Mouse (Mus musculus) midbrain, postnatal 0 days (tissue): ENCODE results near the gene Cers6. TPM values are rescaled to one million over a fixed set of nuclear protein-coding genes. Genes with fewer than 3 reads are reported as not detected.

Experiments used
- ATAC-seq: fragments of 200-750 bp; cut with Nextera tagmentation; 2 replicates; pipeline ENCODE4 v1.8.0; 2017; ENCODE audit warnings: moderate number of reproducible peaks, mild to moderate bottlenecking, moderate TSS enrichment, moderate library complexity; ENCODE audit not compliant: low FRiP score
- DNase-seq: peaks from one replicate; pipeline ENCODE4 v3.0.0-alpha.2; 2015; ENCODE audit warnings: low spot score
- H3K27ac ChIP-seq: fragments of 300-500 bp; sonication (generic); 2 replicates; pipeline ENCODE4 v1.5.1; 2014; ENCODE audit warnings: low read depth, mild to moderate bottlenecking, low read length, mixed read lengths
- H3K27me3 ChIP-seq: fragments of 300-500 bp; sonication (generic); 2 replicates; pipeline ENCODE4 v1.6.1; 2014; ENCODE audit warnings: low read length, control low read depth, mixed read lengths; ENCODE audit not compliant: insufficient read depth
- H3K36me3 ChIP-seq: fragments of 300-500 bp; sonication (generic); 2 replicates; pipeline ENCODE4 v1.6.1; 2014; ENCODE audit warnings: low read length, control low read depth, mixed read lengths; ENCODE audit not compliant: insufficient read depth
- H3K4me1 ChIP-seq: fragments of 300-500 bp; sonication (generic); 2 replicates; pipeline ENCODE4 v1.6.1; 2014; ENCODE audit warnings: mild to moderate bottlenecking, control low read depth, antibody characterized with exemption, low read length, mixed read lengths; ENCODE audit not compliant: insufficient read depth
- H3K4me2 ChIP-seq: fragments of 300-500 bp; sonication (generic); 2 replicates; pipeline ENCODE4 v1.6.1; 2014; ENCODE audit warnings: low read depth, mild to moderate bottlenecking, low read length, mixed read lengths; ENCODE audit not compliant: poor library complexity, severe bottlenecking
- H3K4me3 ChIP-seq: fragments of 300-500 bp; sonication (generic); 2 replicates; pipeline ENCODE4 v1.5.1; 2014; ENCODE audit warnings: low read depth, mild to moderate bottlenecking, low read length, moderate library complexity
- H3K9ac ChIP-seq: fragments of 300-500 bp; sonication (generic); replicated peaks from 2 replicates; pipeline ENCODE4 v1.6.1; 2014; ENCODE audit warnings: mild to moderate bottlenecking, low read length, moderate library complexity, mixed read lengths; ENCODE audit not compliant: poor library complexity, severe bottlenecking
- H3K9me3 ChIP-seq: fragments of 300-500 bp; sonication (generic); 2 replicates; pipeline ENCODE4 v1.6.1; 2016; ENCODE audit warnings: low read length, control low read depth
- CTCF ChIP-seq: IDR thresholded peaks from 2 replicates; pipeline ENCODE4 v1.5.1; 2016; ENCODE audit warnings: antibody characterized with exemption, mild to moderate bottlenecking
- WGBS: fragments of 180-500 bp; shearing (Covaris S2); extraction: QIAGEN DNeasy Blood & Tissue Kit; methylation state at CpG from one replicate; pipeline ENCODE4 v1.1.7; 2014; 5-methylcytosine and 5-hydroxymethylcytosine counted together
- polyA plus RNA-seq: library from polyadenylated mRNA; unstranded; fragments of >200 nt; fragmentation: Nextera tagmentation; extraction: Ambion mirVana; gene quantifications from 2 replicates; pipeline ENCODE4 v1.2.1, GENCODE M21; 2015
- total RNA-seq: library from RNA; depleted of rRNA; stranded (reverse); fragments of >200 nt; gene quantifications from 2 replicates; pipeline ENCODE4 v1.2.3, GENCODE M21; 2014

Gene Cers6
- total and polyA plus RNA-seq, 2 experiments from 2014 or later = 29.8 to 57.1 TPM

- H3K4me2 ChIP-seq = no peak overlapping the region
- DNase-seq (no peak), ATAC-seq (no peak)
- no peak for TF ChIP-seq CTCF
- peaks cover 10% of the 10 kb centered on the region; the same call in 1 of the 2 replicates for H3K4me1 ChIP-seq
- H3K36me3 ChIP-seq = no peaks in the 10 kb centered on the region
- no peak overlapping the region for H3K27ac ChIP-seq
- 99% methylated on average over 9 of the region's 9 CpGs for WGBS
- H3K9me3 ChIP-seq = no peaks in the 10 kb centered on the region
- H3K9ac ChIP-seq = no peak overlapping the region
- no peak overlapping the region for H3K4me3 ChIP-seq
- H3K27me3 ChIP-seq = no peaks in the 10 kb centered on the region
These were observed 153.0 kb downstream of the Cers6 start for GRCm38 (mm10) chr2:69014241-69014640.

DNA sequence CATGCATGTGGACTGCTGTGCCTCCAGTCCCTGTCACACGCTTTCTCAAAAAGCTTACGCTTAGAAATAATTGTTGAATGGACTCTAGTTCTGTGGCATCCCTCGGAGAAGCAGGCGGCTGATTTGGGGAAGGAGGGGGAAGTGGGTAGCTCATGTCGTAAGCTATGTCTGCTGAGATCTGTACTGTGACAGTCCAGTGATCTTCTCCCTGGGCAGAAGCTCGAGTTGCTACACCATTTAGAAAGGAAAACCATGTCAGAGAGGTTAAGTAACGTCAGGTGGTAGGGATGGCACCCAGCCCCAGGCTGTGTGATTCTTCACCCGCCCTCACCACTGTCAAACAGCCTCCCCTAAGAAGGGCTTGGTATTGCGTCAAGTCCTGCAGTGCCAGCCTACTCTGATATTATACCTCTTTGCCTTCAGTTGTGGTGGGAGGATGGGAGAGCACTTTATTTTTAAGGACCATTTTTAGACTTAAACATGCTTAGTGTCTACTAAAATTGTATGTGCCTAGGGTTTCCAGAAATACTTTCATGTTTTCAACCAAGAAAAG, 154.0 kb downstream of the Cers6 start:
- H3K27me3 ChIP-seq = no peaks in the 10 kb centered on the region
- 71% methylated on average over 9 of the region's 9 CpGs for WGBS
- H3K27ac ChIP-seq = no peak overlapping the region
- peaks cover 10% of the 10 kb centered on the region; the same call in 1 of the 2 replicates for H3K4me1 ChIP-seq
- H3K4me3 ChIP-seq = no peak overlapping the region
- ATAC-seq = no peak
- H3K9me3 ChIP-seq = no peaks in the 10 kb centered on the region
- no peak overlapping the region for H3K4me2 ChIP-seq
- no peak overlapping the region for H3K9ac ChIP-seq
- DNase-seq = no peak
- TF ChIP-seq CTCF = no peak
- no peaks in the 10 kb centered on the region for H3K36me3 ChIP-seq

DNA sequence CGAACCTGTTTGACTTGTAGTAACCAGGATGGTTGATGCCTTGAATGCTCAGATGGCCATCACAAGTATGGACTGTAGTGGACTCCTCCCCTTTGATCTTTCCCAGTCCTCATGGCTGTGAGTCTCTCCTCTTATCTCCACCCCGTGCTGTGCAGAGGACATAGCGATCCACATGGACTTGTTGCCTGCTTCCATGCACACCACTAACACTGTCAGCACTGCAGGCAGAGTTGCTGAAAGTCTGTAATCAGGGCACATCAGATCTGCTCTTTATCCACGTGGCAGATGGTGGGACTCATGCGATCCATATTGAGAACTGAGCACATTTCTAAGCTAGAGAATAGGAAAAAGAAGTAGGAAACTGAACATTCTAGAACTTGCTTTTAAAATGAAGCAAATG, 154.6 kb downstream of the Cers6 start:
- H3K4me3 ChIP-seq = no peak overlapping the region
- 87% methylated on average over 5 of the region's 5 CpGs for WGBS
- TF ChIP-seq CTCF = no peak
- H3K27ac ChIP-seq = no peak overlapping the region
- H3K9me3 ChIP-seq = no peaks in the 10 kb centered on the region
- H3K27me3 ChIP-seq = no peaks in the 10 kb centered on the region
- H3K4me2 ChIP-seq = no peak overlapping the region
- no peak for ATAC-seq
- H3K4me1 ChIP-seq = peaks cover 10% of the 10 kb centered on the region; the same call in 1 of the 2 replicates
- H3K36me3 ChIP-seq = no peaks in the 10 kb centered on the region
- DNase-seq = no peak
- H3K9ac ChIP-seq = no peak overlapping the region

DNA sequence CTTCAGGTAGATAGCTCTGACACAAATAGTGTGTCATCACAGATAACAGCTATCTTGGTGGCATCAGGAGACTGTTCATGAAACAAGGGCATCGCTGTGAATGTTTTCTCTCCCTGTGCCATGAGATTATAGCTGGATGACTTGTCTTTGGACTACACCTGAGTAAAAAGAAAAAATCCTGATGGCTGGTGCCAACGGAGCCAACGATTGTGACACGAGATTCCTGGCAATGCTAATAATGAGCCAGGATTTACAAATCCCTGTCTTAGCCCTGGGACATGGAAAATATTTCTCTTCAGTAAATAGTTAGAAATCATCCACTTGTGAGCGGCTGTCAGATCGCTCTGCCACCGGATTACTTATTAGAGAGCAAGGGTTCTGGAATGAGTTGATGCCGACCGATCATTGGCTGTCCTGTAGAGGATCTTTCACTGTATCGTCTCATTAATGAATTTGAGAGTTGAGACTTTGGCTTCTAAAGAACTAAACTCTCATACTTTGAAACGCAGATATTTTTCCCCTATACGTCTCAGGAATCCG, 157.9 kb downstream of the Cers6 start:
- no peak overlapping the region for H3K9ac ChIP-seq
- no peaks in the 10 kb centered on the region for H3K27me3 ChIP-seq
- H3K4me1 ChIP-seq = no peaks in the 10 kb centered on the region
- no peaks in the 10 kb centered on the region for H3K9me3 ChIP-seq
- ATAC-seq (no peak), DNase-seq (no peak)
- no peaks in the 10 kb centered on the region for H3K36me3 ChIP-seq
- H3K27ac ChIP-seq = no peak overlapping the region
- no peak overlapping the region for H3K4me2 ChIP-seq
- WGBS = 83% methylated on average over 13 of the region's 13 CpGs
- no peak overlapping the region for H3K4me3 ChIP-seq
- no peak for TF ChIP-seq CTCF

GRCm38 (mm10) chr2:69019821-69020489, 158.7 kb downstream of the Cers6 start:
- H3K27ac ChIP-seq = no peak overlapping the region
- no peak for ATAC-seq
- no peak for TF ChIP-seq CTCF
- H3K9me3 ChIP-seq = no peaks in the 10 kb centered on the region
- no peak overlapping the region for H3K9ac ChIP-seq
- no peak for DNase-seq
- 90% methylated on average over 6 of the region's 6 CpGs for whole genome bisulfite sequencing
- H3K36me3 ChIP-seq = no peaks in the 10 kb centered on the region
- H3K4me1 ChIP-seq = no peaks in the 10 kb centered on the region
- H3K4me3 ChIP-seq = no peak overlapping the region
- H3K4me2 ChIP-seq = no peak overlapping the region
- H3K27me3 ChIP-seq = no peaks in the 10 kb centered on the region

DNA sequence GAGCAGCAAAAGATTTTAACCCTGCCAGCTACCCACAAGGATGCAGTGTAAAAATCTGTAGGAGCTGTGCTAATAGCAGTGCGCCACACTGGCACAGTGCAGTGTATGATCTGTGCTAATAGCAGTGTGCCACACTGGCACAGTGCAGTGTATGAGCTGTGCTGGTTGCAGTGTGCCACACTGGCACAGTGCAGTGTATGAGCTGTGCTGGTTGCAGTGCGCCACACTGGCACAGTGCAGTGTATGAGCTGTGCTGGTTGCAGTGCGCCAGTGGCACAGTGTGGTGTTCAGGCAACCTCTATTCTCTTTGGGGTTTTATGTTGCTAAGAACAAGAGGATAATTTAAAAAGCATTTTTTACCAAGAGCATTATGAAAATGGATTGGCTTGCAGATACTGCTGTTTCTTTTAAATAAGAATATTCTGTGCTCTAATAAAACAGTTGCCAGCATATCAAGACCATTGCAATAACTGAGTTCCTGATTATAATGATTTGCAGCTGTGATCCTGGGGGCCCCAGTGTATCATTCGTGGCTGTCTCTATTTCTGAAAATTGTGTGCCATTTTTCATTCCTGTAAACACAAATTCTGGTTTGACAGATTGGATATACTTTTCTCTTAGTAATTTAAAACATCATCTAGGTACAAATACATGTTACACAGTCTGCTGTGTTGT, 159.5 kb downstream of the Cers6 start:
- no peak overlapping the region for H3K9ac ChIP-seq
- WGBS = 88% methylated on average over 4 of the region's 4 CpGs
- H3K4me3 ChIP-seq = no peak overlapping the region
- H3K4me1 ChIP-seq = no peaks in the 10 kb centered on the region
- H3K4me2 ChIP-seq = no peak overlapping the region
- no peaks in the 10 kb centered on the region for H3K36me3 ChIP-seq
- H3K9me3 ChIP-seq = no peaks in the 10 kb centered on the region
- no peaks in the 10 kb centered on the region for H3K27me3 ChIP-seq
- TF ChIP-seq CTCF = no peak
- DNase-seq (no peak), ATAC-seq (no peak)
- no peak overlapping the region for H3K27ac ChIP-seq
